Mouse (Mus musculus): Measurements from ENCODE around the gene Hacl1.

Hacl1 gene

GRCm38 (mm10) chr14:31661671-31662554 is 20.8 kb upstream of the Hacl1 start:
- peak; percentile 85 to 87 for DNase-seq

- DNase-seq = no peak
Observed at GRCm38 (mm10) chr14:31660312-31661093, 19.4 kb upstream of the Hacl1 start.

GRCm38 (mm10) chr14:31659501-31660181 is 18.6 kb upstream of the Hacl1 start:
- no peak for DNase-seq

GRCm38 (mm10) chr14:31658126-31658680 is 17.1 kb upstream of the Hacl1 start:
- DNase-seq = no peak

- DNase-seq = peak; percentile 75 to 87
Observed at GRCm38 (mm10) chr14:31656857-31657645, 16.0 kb upstream of the Hacl1 start.

- no peak for DNase-seq
Observed at GRCm38 (mm10) chr14:31656386-31656785, 15.3 kb upstream of the Hacl1 start.

- no peak for DNase-seq
Observed at GRCm38 (mm10) chr14:31655406-31655805, 14.3 kb upstream of the Hacl1 start.

GRCm38 (mm10) chr14:31654816-31655215 is 13.7 kb upstream of the Hacl1 start:
- DNase-seq = no peak

GRCm38 (mm10) chr14:31653101-31653875 is 12.2 kb upstream of the Hacl1 start:
- no peak for DNase-seq

GRCm38 (mm10) chr14:31652624-31653023 is 11.5 kb upstream of the Hacl1 start:
- no peak for DNase-seq

- no peak for DNase-seq
Observed at GRCm38 (mm10) chr14:31652106-31652505, 11.0 kb upstream of the Hacl1 start.

- no peak for DNase-seq
Observed at GRCm38 (mm10) chr14:31651206-31651605, 10.1 kb upstream of the Hacl1 start.

- no peak for DNase-seq
Observed at GRCm38 (mm10) chr14:31650347-31650746, 9.3 kb upstream of the Hacl1 start.

GRCm38 (mm10) chr14:31647991-31648390 is 6.9 kb upstream of the Hacl1 start:
- DNase-seq = no peak

GRCm38 (mm10) chr14:31645920-31646319 is 4.8 kb upstream of the Hacl1 start:
- DNase-seq = no peak

GRCm38 (mm10) chr14:31644931-31645547 is 4.0 kb upstream of the Hacl1 start:
- DNase-seq = no peak

- no peak for DNase-seq
Observed at GRCm38 (mm10) chr14:31644183-31644830, 3.2 kb upstream of the Hacl1 start.

- no peak for DNase-seq
Observed at GRCm38 (mm10) chr14:31641506-31642155, 545 bp upstream of the Hacl1 start.

GRCm38 (mm10) chr14:31640346-31640889 is 668 bp downstream of the Hacl1 start, which contains the start of gene Gm49387:
Gene Gm49387 (minus strand): TSS chr14:31640878.
- DNase-seq = peak in 1 of 2 experiments; percentile 24
